Mouse (Mus musculus): ENCODE measurements around the gene Gm15517.

DNA sequence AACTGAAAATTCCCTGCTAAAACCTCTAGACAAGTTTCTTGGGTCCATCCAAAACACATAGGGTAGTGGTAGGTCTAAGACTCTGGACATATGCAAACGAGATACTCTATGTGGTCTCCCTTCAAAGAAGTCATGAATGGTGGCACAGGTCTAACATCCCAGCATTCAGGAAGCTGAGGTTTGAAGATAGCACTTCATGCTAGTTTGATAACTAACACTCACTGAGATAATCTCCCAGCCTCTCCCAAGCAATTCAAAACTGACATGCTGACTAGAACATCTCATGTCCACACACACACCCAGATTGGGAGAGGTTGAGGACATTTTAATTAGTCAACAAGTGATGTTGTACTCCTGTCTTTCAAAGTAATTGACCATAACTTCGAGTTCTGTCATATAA lies 21.3 kb upstream of the Gm15517 start:
- TF ChIP-seq EP300 (IDR thresholded peaks at IDR 0.05; ENCODE audit: low read depth) (no peak), CTCF (IDR thresholded peaks at IDR 0.05; ENCODE audit: low read depth) (no peak)
